Mouse (Mus musculus): ENCODE results near the gene Fuom.

DNA sequence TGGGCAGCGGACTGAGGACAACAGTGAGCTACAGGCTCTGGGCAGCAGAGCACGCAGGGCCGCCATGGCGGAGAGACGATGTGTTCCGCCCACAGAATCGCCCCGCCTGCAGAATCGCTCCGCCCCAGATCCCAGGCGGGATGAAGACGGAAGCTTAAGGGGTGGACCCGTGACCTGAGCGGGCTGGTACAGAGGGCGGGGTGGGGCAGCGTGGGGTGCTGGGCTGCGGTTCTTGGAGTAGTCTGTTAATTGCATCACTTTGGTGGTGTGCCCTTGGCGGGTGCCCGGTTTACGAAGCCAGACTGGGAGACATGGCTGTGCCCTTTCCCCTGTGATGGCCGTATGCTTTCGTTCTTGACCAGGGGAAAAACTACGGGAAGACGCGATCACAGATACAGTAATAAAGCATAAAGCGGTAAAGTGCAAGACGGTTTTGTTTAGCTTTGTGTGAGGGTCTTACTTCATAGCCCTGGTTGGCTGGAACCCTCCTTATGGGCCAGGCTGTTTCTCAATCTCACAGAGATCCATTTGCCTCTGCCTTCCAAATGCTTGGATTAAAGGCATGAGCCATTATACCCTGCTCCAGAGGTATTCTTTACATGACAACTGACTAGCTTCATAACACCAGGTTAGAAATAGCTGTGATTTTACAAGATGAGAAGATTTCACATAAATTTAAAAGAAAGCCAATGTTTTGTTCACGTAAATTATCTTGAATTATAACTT lies 14.3 kb upstream of the Fuom start, which contains the start of gene Echs1:
- peak; percentile 89 for TF ChIP-seq POLR2A (IDR thresholded peaks at IDR 0.05; ENCODE audit: low read depth, low read length)
- TF ChIP-seq CTCF (IDR thresholded peaks at IDR 0.05; ENCODE audit: borderline replicate concordance, insufficient read depth, low read length), result no peak

Data from embryonic fibroblast, embryonic 13.5 days (primary cell).